ENCODE assay signal across 21 mouse cellular contexts in genomic region chr7:126353251-126353993, GRCm38 (mm10). TPM values are rescaled to one million over a fixed set of nuclear protein-coding genes. Genes with fewer than 3 reads are reported as not detected.
A peak's percentile ranks its signal among the peaks of the same experiment; 100 is the strongest.
DNase-seq lines count a peak whose midpoint lies in the region; ATAC-seq and TF ChIP-seq lines count a peak whose summit lies in the region.
"Had no signal": no experiment of that assay in that cellular context is flagged by ENCODE, and none has a peak within 500 bp of the region (broad histone marks: within the 10 kb centered on the region; RNA-seq: fewer than 3 reads in every experiment).

No protein-coding gene starts in this region.

- H3K9me3 ChIP-seq in liver, embryonic 12.5 days (replicated peaks): no peaks in the 10 kb centered on the region
- H3K9me3 ChIP-seq in liver, embryonic 11.5 days (ENCODE audit: control insufficient read depth, low read length): no peaks in the 10 kb centered on the region
- H3K9me3 ChIP-seq in MEL (replicated peaks; ENCODE audit: insufficient read depth, low read length): no peaks in the 10 kb centered on the region
- H3K9me3 ChIP-seq: embryonic facial prominence, embryonic 10.5 days; embryonic facial prominence, embryonic 12.5 days; forebrain, embryonic 12.5 days; forebrain, embryonic 15.5 days; G1E had no signal

- no peaks in the 10 kb centered on the region for H3K27me3 ChIP-seq in liver, embryonic 12.5 days (replicated peaks)
- H3K27me3 ChIP-seq in liver, embryonic 11.5 days (replicated peaks; ENCODE audit: control insufficient read depth, insufficient read depth, low read length): no peaks in the 10 kb centered on the region
- no peaks in the 10 kb centered on the region for H3K27me3 ChIP-seq in thymus, adult 2 months (ENCODE audit: control insufficient read depth, insufficient read depth, low read length)
- no peaks in the 10 kb centered on the region for H3K27me3 ChIP-seq in MEL (ENCODE audit: control insufficient read depth in 1 of 2, insufficient read depth in 2 of 2, low read length in 2 of 2)
- H3K27me3 ChIP-seq: embryonic facial prominence, embryonic 12.5 days; forebrain, embryonic 12.5 days; forebrain, embryonic 15.5 days had no signal

- no peaks in the 10 kb centered on the region for H3K36me3 ChIP-seq in liver, embryonic 12.5 days
- H3K36me3 ChIP-seq in liver, embryonic 11.5 days (ENCODE audit: control insufficient read depth, insufficient read depth, low read length): no peaks in the 10 kb centered on the region
- H3K36me3 ChIP-seq in thymus, adult 2 months (ENCODE audit: control insufficient read depth, insufficient read depth, low read length): no peaks in the 10 kb centered on the region
- H3K36me3 ChIP-seq in MEL (ENCODE audit: control insufficient read depth in 1 of 2, insufficient read depth in 2 of 2, low read length in 2 of 2): peaks cover 0 to 19% of the 10 kb centered on the region in 2 experiments; a peak in 2 of 4 replicates
- H3K36me3 ChIP-seq: embryonic facial prominence, embryonic 10.5 days; embryonic facial prominence, embryonic 12.5 days; forebrain, embryonic 12.5 days; forebrain, embryonic 15.5 days; G1E had no signal

- H3K4me1 ChIP-seq in liver, embryonic 12.5 days: peaks cover 60% of the 10 kb centered on the region
- H3K4me1 ChIP-seq in liver, embryonic 11.5 days (replicated peaks; ENCODE audit: control insufficient read depth, insufficient read depth, low read length): peaks cover 39% of the 10 kb centered on the region
- peaks cover 54% of the 10 kb centered on the region for H3K4me1 ChIP-seq in thymus, adult 2 months (replicated peaks; ENCODE audit: control insufficient read depth, insufficient read depth, low read length)
- H3K4me1 ChIP-seq in MEL (ENCODE audit: control insufficient read depth in 1 of 2, insufficient read depth in 2 of 2, low read length in 2 of 2): peaks cover 5 to 30% of the 10 kb centered on the region in 2 experiments
- H3K4me1 ChIP-seq: embryonic facial prominence, embryonic 12.5 days; forebrain, embryonic 15.5 days had no signal

- no peaks in the 10 kb centered on the region; the same call in 1 of the 2 replicates for H3K79me2 ChIP-seq in MEL (ENCODE audit: control insufficient read depth, insufficient read depth, low read length, poor library complexity)

- H3K9ac ChIP-seq in liver, embryonic 12.5 days: peak overlapping the region; percentile 28; the same call in 1 of the 2 replicates
- H3K9ac ChIP-seq in liver, embryonic 11.5 days (ENCODE audit: low read depth, low read length): no peak overlapping the region
- H3K9ac ChIP-seq in MEL (ENCODE audit: control insufficient read depth, low read depth, low read length, poor library complexity, severe bottlenecking): peak overlapping the region; percentile 82
- H3K9ac ChIP-seq: embryonic facial prominence, embryonic 12.5 days; forebrain, embryonic 12.5 days; forebrain, embryonic 15.5 days; forebrain, postnatal 0 days had no signal

- no peak for TF ChIP-seq POLR2A in thymus, adult 2 months (IDR thresholded peaks at IDR 0.05; ENCODE audit: control insufficient read depth, extremely low read depth, insufficient read depth, low read length, poor library complexity)
- peak in 1 of 2 experiments; percentile 47; a peak in 1 of 4 replicates for TF ChIP-seq POLR2A in MEL (IDR thresholded peaks at IDR 0.05; ENCODE audit: control insufficient read depth in 1 of 2, insufficient read depth in 1 of 2, low read depth in 1 of 2, low read length in 2 of 2, poor library complexity in 1 of 2)

- H3K4me3 ChIP-seq in liver, embryonic 12.5 days: no peak overlapping the region
- H3K4me3 ChIP-seq in liver, embryonic 11.5 days (ENCODE audit: low read depth, low read length): no peak overlapping the region
- H3K4me3 ChIP-seq in thymus, adult 2 months (ENCODE audit: control insufficient read depth, insufficient read depth, low read length): peak overlapping the region; percentile 10; the same call in 1 of the 2 replicates
- peak overlapping the region; percentile 48 to 58 for H3K4me3 ChIP-seq in MEL (ENCODE audit: control insufficient read depth in 1 of 2, insufficient read depth in 1 of 2, low read depth in 2 of 2, low read length in 2 of 2)
- H3K4me3 ChIP-seq: embryonic facial prominence, embryonic 10.5 days; embryonic facial prominence, embryonic 12.5 days; forebrain, embryonic 12.5 days; forebrain, embryonic 15.5 days had no signal

- no peak for TF ChIP-seq RAD21 in MEL (IDR thresholded peaks at IDR 0.05; ENCODE audit: low read depth, low read length)

- no peak for TF ChIP-seq CTCF in thymus, adult 2 months (IDR thresholded peaks at IDR 0.05; ENCODE audit: borderline replicate concordance, control insufficient read depth, extremely low read depth, insufficient read depth, low read length, poor library complexity)
- no peak for TF ChIP-seq CTCF in MEL (IDR thresholded peaks at IDR 0.05 in 2 of 3, conservative IDR thresholded peaks at IDR 0.05 in 1 of 3; ENCODE audit: control insufficient read depth in 1 of 3, insufficient read depth in 1 of 3, low read depth in 2 of 3, low read length in 3 of 3, poor library complexity in 1 of 3, severe bottlenecking in 1 of 3)

- ATAC-seq in liver, embryonic 12.5 days: no peak
- no peak for ATAC-seq in liver, embryonic 11.5 days (replicated peaks; ENCODE audit: low FRiP score)
- no peak for ATAC-seq in frontal cortex, adult (ENCODE audit: low TSS enrichment)
- ATAC-seq: forebrain, embryonic 15.5 days; forebrain, postnatal 0 days had no signal

- no peak for TF ChIP-seq EP300 in MEL (IDR thresholded peaks at IDR 0.05; ENCODE audit: low read depth in 1 of 2, low read length in 2 of 2)

- H3K27ac ChIP-seq in liver, embryonic 12.5 days: no peak overlapping the region
- H3K27ac ChIP-seq in liver, embryonic 11.5 days (ENCODE audit: low read depth, low read length): no peak overlapping the region
- peak overlapping the region; percentile 62 for H3K27ac ChIP-seq in thymus, adult 2 months (ENCODE audit: control insufficient read depth, insufficient read depth, low read length)
- H3K27ac ChIP-seq in MEL (ENCODE audit: control insufficient read depth, low read depth, low read length): peak overlapping the region; percentile 99
- H3K27ac ChIP-seq: embryonic facial prominence, embryonic 10.5 days; embryonic facial prominence, embryonic 12.5 days; forebrain, embryonic 12.5 days; forebrain, embryonic 15.5 days had no signal

- H3K4me2 ChIP-seq in liver, embryonic 12.5 days: no peak overlapping the region
- no peak overlapping the region for H3K4me2 ChIP-seq in liver, embryonic 11.5 days
- H3K4me2 ChIP-seq: embryonic facial prominence, embryonic 12.5 days; forebrain, embryonic 12.5 days; forebrain, embryonic 15.5 days had no signal

- DNase-seq in liver, embryonic 11.5 days (ENCODE audit: low spot score): no peak
- DNase-seq in thymus, adult 2 months: no peak
- DNase-seq in thymus, postnatal 10 days (ENCODE audit: low spot score in 2 of 2): no peak
- DNase-seq in MEL (ENCODE audit: low read depth, low spot score): peak; percentile 64
- no peak for DNase-seq in cerebellum, adult 9-11 months
- DNase-seq: adrenal gland, adult 2 months; adrenal gland, postnatal 10 days; adrenal gland, postnatal 25 days; cerebellum, adult 11 months; cerebellum, adult 18-20 months; cerebellum, adult 8-10 months; cerebellum, postnatal 10 days; cerebellum, postnatal 25 days; forebrain, postnatal 0 days had no signal

- 50% methylated on average over 11 of the region's 11 CpGs for WGBS in liver, embryonic 12.5 days (ENCODE audit: insufficient replicate concordance)
- WGBS in liver, embryonic 11.5 days: 55% methylated on average over 11 of the region's 11 CpGs
- 31% methylated on average over 11 of the region's 11 CpGs for WGBS in thymus, adult 2 months

TF ChIP-seq in MEL, 35 proteins besides CTCF, POLR2A, EP300 and RAD21:
- TF ChIP-seq RCOR1 (IDR thresholded peaks at IDR 0.05; ENCODE audit: low read depth, low read length) (peak; percentile 30; the same call in 1 of the 2 replicates), ZNF384 (IDR thresholded peaks at IDR 0.05; ENCODE audit: low read depth, low read length) (no peak), MEF2A (IDR thresholded peaks at IDR 0.05; ENCODE audit: extremely low read depth, insufficient replicate concordance, low read depth, low read length, poor library complexity, severe bottlenecking) (no peak), MYC (IDR thresholded peaks at IDR 0.05; ENCODE audit: low read depth, low read length) (peak; percentile 71; the same call in 1 of the 2 replicates), TAL1 (IDR thresholded peaks at IDR 0.05; ENCODE audit: low read length) (0 out of 2 replicates have a peak, but pooled peaks have one; percentile 17), MAX (IDR thresholded peaks at IDR 0.05; ENCODE audit: low read length) (peak; percentile 54; the same call in 1 of the 2 replicates), ETS1 (IDR thresholded peaks at IDR 0.05; ENCODE audit: low read depth, low read length) (peak; percentile 56; the same call in 1 of the 2 replicates), MXI1 (IDR thresholded peaks at IDR 0.05; ENCODE audit: low read depth, low read length) (peak; percentile 65; the same call in 1 of the 2 replicates), GATA1 (IDR thresholded peaks at IDR 0.05; ENCODE audit: low read depth, low read length) (peak; percentile 56)
TF ChIP-seq in MEL: peak in this region for 7.

RNA-seq across cellular contexts. Expression of gene Lat, which starts 15.9 kb away (rescaled TPM):
- polyA plus RNA-seq in liver, embryonic 12.5 days (2016; fragmentation: Nextera tagmentation; extraction: Ambion mirVana): 14.5 and 15.6 TPM in 2 replicates
- 18.8 and 20.3 TPM in 2 replicates for polyA plus RNA-seq in liver, embryonic 11.5 days (2014; fragmentation: Nextera tagmentation; extraction: Ambion mirVana)
- polyA plus RNA-seq in thymus, adult 2 months (2012; rRNA removed): 2,604 and 2,615 TPM in 2 replicates
- 0.62 and 0.75 TPM in 2 replicates for total RNA-seq in MEL (2012; rRNA removed)
- 1 to 10 TPM in 1 of 2 experiments, not detected in 1; 1.2 TPM for polyA plus RNA-seq in MEL (2012; ENCODE audit: insufficient read depth in 1 of 2, insufficient read length in 2 of 2, low read depth in 1 of 2, low replicate concordance in 2 of 2, missing spikeins in 1 of 2)

RNA-seq across cellular contexts. Expression of gene Spns1, which starts 23.8 kb away (rescaled TPM):
- polyA plus RNA-seq in liver, embryonic 12.5 days (2016; fragmentation: Nextera tagmentation; extraction: Ambion mirVana): 27.3 and 29.1 TPM in 2 replicates
- 43.8 and 43.9 TPM in 2 replicates for polyA plus RNA-seq in liver, embryonic 11.5 days (2014; fragmentation: Nextera tagmentation; extraction: Ambion mirVana)
- polyA plus RNA-seq in thymus, adult 2 months (2012; rRNA removed): 457 and 489 TPM in 2 replicates
- total RNA-seq in MEL (2012; rRNA removed): 28.9 and 33.3 TPM in 2 replicates
- 10 to 100 TPM in 1 of 2 experiments, not detected in 1; 81.6 TPM for polyA plus RNA-seq in MEL (2012; ENCODE audit: insufficient read depth in 1 of 2, insufficient read length in 2 of 2, low read depth in 1 of 2, low replicate concordance in 2 of 2, missing spikeins in 1 of 2)

RNA-seq across cellular contexts. Expression of gene Nfatc2ip, which starts 43.1 kb away (rescaled TPM):
- polyA plus RNA-seq in liver, embryonic 12.5 days (2016; fragmentation: Nextera tagmentation; extraction: Ambion mirVana): 3.6 and 3.7 TPM in 2 replicates
- polyA plus RNA-seq in liver, embryonic 11.5 days (2014; fragmentation: Nextera tagmentation; extraction: Ambion mirVana): 3.6 and 4.0 TPM in 2 replicates
- 24.3 and 28.6 TPM in 2 replicates for polyA plus RNA-seq in thymus, adult 2 months (2012; rRNA removed)
- total RNA-seq in MEL (2012; rRNA removed): 6.3 and 7.9 TPM in 2 replicates
- polyA plus RNA-seq in MEL (2012; ENCODE audit: insufficient read depth in 1 of 2, insufficient read length in 2 of 2, low read depth in 1 of 2, low replicate concordance in 2 of 2, missing spikeins in 1 of 2): 10 to 100 TPM in 1 of 2 experiments, not detected in 1; 13.0 TPM

Comparison
In these comparisons a context has a peak if more than half of its experiments do, and no peak if none do; other contexts are left out.
1. H3K27ac ChIP-seq: peak in thymus, adult 2 months (single experiment) and MEL (single experiment); none in liver, embryonic 12.5 days (single experiment) and liver, embryonic 11.5 days (single experiment).
2. H3K4me3 ChIP-seq: peak in thymus, adult 2 months (single experiment) and MEL (2 of 2); none in liver, embryonic 12.5 days (single experiment) and liver, embryonic 11.5 days (single experiment).
3. RNA of gene Lat, which starts 15.9 kb away (polyA plus RNA-seq): 2,604 to 2,615 TPM in thymus, adult 2 months; 18.8 to 20.3 TPM in liver, embryonic 11.5 days, 14.5 to 15.6 TPM in liver, embryonic 12.5 days and 1.2 TPM in MEL; every median in the first group is over 100 times any median in the second.